Mouse (Mus musculus) kidney, embryonic 16.5 days (tissue): ENCODE measurements around the gene Ska2. TPM values are rescaled to one million over a fixed set of nuclear protein-coding genes. Genes with fewer than 3 reads are reported as not detected.

Experiments used
- ATAC-seq: fragments of 200-750 bp; cut with Nextera tagmentation; 2 replicates; pipeline ENCODE4 v1.8.0; 2017; ENCODE audit warnings: moderate TSS enrichment; ENCODE audit not compliant: low FRiP score, low TSS enrichment
- H3K27ac ChIP-seq: fragments of 300-500 bp; sonication (generic); 2 replicates; pipeline ENCODE4 v1.5.1; 2014; ENCODE audit warnings: low read length
- H3K27me3 ChIP-seq: fragments of 300-500 bp; sonication (generic); 2 replicates; pipeline ENCODE4 v1.6.1; 2014; ENCODE audit warnings: low read length, control low read depth, mixed read lengths; ENCODE audit not compliant: insufficient read depth
- H3K36me3 ChIP-seq: fragments of 300-500 bp; sonication (generic); 2 replicates; pipeline ENCODE4 v1.6.1; 2014; ENCODE audit warnings: low read length, control low read depth, mixed read lengths; ENCODE audit not compliant: insufficient read depth
- H3K4me1 ChIP-seq: fragments of 300-500 bp; sonication (generic); 2 replicates; pipeline ENCODE4 v1.6.1; 2014; ENCODE audit warnings: low read length, control low read depth, mixed read lengths; ENCODE audit not compliant: insufficient read depth
- H3K4me2 ChIP-seq: fragments of 300-500 bp; sonication (generic); replicated peaks from 2 replicates; pipeline ENCODE4 v1.6.1; 2014; ENCODE audit warnings: low read depth, low read length
- H3K4me3 ChIP-seq: fragments of 300-500 bp; sonication (generic); 2 replicates; pipeline ENCODE4 v1.5.1; 2014; ENCODE audit warnings: mild to moderate bottlenecking, low read length
- H3K9ac ChIP-seq: fragments of 300-500 bp; sonication (generic); replicated peaks from 2 replicates; pipeline ENCODE4 v1.6.1; 2014; ENCODE audit warnings: low read length
- H3K9me3 ChIP-seq: fragments of 300-500 bp; sonication (generic); 2 replicates; pipeline ENCODE4 v1.6.1; 2016; ENCODE audit warnings: low read length, control low read depth
- WGBS: fragments of 180-500 bp; shearing (Covaris S2); extraction: QIAGEN DNeasy Blood & Tissue Kit; methylation state at CpG from one replicate; pipeline ENCODE4 v1.1.7; 2014; 5-methylcytosine and 5-hydroxymethylcytosine counted together
- polyA plus RNA-seq: library from polyadenylated mRNA; unstranded; fragments of >200 nt; fragmentation: Nextera tagmentation; extraction: Ambion mirVana; gene quantifications from 2 replicates; pipeline ENCODE4 v1.2.1, GENCODE M21; 2015

Gene Ska2
- polyA plus RNA-seq, 1 experiment from 2014 or later: 59.4 TPM

DNA sequence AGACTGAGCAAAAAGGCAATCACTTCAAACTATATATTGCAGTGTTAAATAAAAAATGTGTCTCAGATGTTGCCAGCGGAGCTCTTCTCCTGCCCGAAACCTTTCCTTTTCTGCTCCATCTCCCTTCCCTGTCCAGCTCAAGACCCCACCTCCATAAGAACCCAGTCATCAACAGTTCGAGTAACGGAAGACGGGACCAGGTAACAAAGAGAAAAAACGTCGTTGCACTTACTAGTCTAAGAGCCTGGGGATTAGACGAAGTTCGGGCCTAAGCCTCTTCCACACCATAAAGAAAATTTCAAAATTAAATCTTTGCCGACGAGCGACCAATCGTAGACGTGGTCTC is 652 bp upstream of the Ska2 start, which contains the start of gene Prr11:
Prr11 (minus strand) TSS at position 300 of the 346 bp plus-strand sequence.
- Histone ChIP-seq H3K36me3 (peaks cover 28% of the 10 kb centered on the region), H3K27ac (peak within 1 kb of the TSS; percentile 99), H3K27me3 (no peaks in the 10 kb centered on the region), H3K9ac (peak within 1 kb of the TSS; percentile 94), H3K4me1 (peaks cover 17% of the 10 kb centered on the region), H3K4me3 (peak within 1 kb of the TSS; percentile 99), H3K4me2 (peak within 1 kb of the TSS; percentile 69), H3K9me3 (no peaks in the 10 kb centered on the region)
- ATAC-seq: no peak
- 1% methylated on average over 14 of the region's 14 CpGs for WGBS

DNA sequence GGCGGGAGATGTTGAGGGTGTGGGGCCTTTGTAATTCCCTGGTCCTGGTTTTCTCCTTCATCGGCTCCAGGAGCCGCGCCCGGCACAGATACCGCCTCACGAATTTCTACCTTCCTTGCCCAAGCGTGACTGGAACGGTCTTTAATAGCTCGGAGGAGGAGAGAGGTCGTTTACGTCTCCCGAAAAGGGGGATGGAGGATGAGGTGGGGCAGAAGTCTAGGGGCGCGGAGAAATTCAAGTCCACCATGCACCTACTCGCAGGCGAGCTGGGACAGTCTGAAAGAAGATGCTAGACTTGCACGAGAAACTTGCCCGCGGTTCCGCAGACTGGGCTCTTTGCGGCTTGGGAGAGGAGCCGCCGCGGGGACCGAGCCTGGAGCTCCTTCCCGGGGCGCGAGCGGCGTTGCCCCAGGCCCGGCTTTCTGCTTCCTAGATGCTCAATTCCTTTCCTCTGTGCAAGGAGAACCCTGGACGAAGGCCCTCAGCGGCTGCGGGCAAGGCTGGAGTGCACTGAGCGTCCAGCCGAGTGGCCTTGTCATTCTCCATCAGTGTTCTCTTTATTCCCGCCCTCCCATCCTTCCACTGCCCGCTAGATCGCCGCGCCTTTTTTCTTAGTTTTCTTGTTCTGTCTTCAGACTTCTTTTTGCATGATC is 611 bp downstream of the Ska2 start:
- Histone ChIP-seq H3K9me3 (no peaks in the 10 kb centered on the region), H3K4me2 (peak overlapping the region; percentile 69), H3K36me3 (peaks cover 19% of the 10 kb centered on the region), H3K27ac (peak overlapping the region; percentile 99), H3K9ac (peak overlapping the region; percentile 94), H3K4me1 (peaks cover 17% of the 10 kb centered on the region), H3K4me3 (peak overlapping the region; percentile 99), H3K27me3 (no peaks in the 10 kb centered on the region)
- ATAC-seq: no peak
- WGBS: under 1% methylated on average over 42 of the region's 42 CpGs

DNA sequence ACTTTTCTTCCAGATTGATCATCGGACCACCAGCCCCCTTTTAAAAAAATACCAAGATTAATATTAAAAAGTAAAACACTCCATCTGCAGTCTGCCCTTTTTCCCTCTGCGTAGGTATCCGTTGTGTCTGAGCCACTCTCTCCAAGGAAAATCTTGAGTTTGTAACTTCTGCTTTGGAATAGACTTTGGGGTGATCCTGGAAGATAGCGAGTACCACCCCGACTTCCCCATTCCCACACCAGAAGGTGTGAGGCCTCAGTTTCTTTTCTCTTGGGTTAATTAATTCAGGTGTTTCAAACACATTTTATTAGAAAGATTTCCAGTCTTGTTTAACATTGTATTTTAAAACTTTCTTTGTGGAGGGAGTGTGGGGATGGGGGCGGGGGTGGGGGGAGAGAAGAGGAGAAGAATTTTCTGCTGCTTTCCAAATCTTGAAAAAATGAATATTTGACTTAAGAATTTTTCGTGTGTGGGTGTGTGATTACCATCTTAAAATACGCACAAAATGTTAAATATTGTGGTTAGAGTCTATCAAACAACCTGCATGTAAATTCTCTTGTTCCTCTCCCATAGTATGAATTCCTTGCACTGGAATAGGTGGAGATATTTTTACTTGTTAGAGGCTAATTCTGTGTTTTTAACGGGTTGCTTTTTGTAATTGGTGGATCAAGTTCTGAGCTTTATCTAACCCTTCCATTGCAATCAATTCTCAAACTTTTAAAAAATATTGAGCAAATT is 1.3 kb downstream of the Ska2 start:
- no peaks in the 10 kb centered on the region for H3K9me3 ChIP-seq
- peak overlapping the region; percentile 99 for H3K27ac ChIP-seq
- peaks cover 17% of the 10 kb centered on the region for H3K4me1 ChIP-seq
- 5% methylated on average over 9 of the region's 9 CpGs for WGBS
- ATAC-seq: no peak
- no peaks in the 10 kb centered on the region for H3K27me3 ChIP-seq
- peak overlapping the region; percentile 69 for H3K4me2 ChIP-seq
- H3K9ac ChIP-seq: peak overlapping the region; percentile 94
- H3K4me3 ChIP-seq: peak overlapping the region; percentile 99
- peaks cover 16% of the 10 kb centered on the region for H3K36me3 ChIP-seq

DNA sequence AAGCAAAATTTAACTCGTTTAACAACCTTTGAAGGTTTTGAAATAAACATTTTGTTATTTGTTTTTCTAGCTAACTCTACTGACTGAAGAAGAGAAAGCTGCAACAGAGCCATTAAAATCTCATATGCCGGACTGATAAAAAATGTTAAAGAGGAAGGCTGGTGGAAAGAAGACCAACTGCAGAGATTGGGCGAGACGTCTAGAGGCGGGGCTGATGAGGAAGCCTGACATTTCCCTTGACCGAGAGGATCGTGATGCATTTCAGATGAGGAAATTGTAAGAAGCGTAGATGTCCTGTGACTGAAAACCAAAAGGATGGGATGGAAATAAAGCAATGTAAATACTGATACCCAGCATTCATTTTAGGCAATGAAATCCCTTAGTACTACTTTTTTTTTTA is 12.8 kb downstream of the Ska2 start:
- no peak overlapping the region for H3K4me3 ChIP-seq
- ATAC-seq: no peak
- WGBS: 82% methylated on average over 8 of the region's 8 CpGs
- no peak overlapping the region for H3K9ac ChIP-seq
- peaks cover 11% of the 10 kb centered on the region for H3K4me1 ChIP-seq
- no peak overlapping the region for H3K4me2 ChIP-seq
- no peaks in the 10 kb centered on the region for H3K27me3 ChIP-seq
- H3K9me3 ChIP-seq: no peaks in the 10 kb centered on the region
- H3K27ac ChIP-seq: no peak overlapping the region
- H3K36me3 ChIP-seq: peaks cover 55% of the 10 kb centered on the region

DNA sequence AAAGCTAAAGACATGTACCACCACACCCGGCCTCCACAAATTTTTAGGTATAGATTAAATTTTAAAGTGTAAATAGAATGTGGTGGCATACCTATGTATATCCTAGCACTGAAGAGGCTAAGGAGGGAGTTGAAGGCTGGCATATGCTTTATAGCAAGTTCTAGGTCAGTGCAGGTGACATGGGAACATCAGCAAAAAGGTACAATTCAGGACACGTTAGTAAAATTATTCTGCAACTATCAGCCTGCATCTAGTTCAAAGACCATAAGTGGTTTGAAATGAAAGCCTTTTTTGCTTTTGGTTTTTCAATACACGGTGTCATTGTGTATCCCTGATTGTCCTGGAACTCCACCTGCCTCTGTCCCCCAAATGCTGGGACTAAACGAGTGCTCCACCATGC is 16.5 kb downstream of the Ska2 start:
- H3K27ac ChIP-seq: no peak overlapping the region
- no peak for ATAC-seq

DNA sequence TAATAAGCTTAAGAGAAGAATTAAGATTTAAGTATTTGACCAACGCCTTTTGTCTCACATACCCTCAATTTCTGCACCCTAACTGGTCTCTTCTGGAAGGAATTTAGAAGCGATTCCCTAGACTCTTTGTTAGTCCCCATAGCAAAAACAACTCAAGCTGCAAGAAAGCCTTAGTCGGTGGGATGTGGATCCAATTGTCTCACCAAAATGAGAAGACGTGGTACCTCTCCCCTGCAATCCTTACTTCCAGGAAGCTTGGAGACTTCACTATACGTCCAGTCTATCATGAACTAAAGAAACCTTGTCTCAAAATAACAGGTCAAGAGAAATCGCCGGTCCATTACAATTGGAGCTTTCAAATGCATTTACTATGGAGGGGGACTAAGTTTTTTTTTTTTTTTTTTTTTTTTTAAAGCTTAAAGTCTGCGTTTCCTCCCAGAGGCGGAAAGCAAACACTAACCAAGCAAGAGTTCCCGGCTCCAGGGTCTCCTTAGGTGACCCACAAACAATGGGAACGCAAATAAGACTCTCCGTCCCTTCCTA is 17.3 kb downstream of the Ska2 start:
- Histone ChIP-seq H3K4me2 (peak overlapping the region; percentile 81), H3K27ac (peak overlapping the region; percentile 87), H3K9ac (peak overlapping the region; percentile 83), H3K9me3 (no peaks in the 10 kb centered on the region), H3K4me3 (peak overlapping the region; percentile 96), H3K4me1 (peaks cover 19% of the 10 kb centered on the region), H3K36me3 (peaks cover 27% of the 10 kb centered on the region), H3K27me3 (no peaks in the 10 kb centered on the region)
- 2% methylated on average over 12 of the region's 12 CpGs for WGBS
- ATAC-seq: no peak

More for the DNA sequence above, 16.5 kb downstream of the Ska2 start:
- WGBS: 48% methylated on average over 4 of the region's 4 CpGs
- Histone ChIP-seq H3K4me3 (no peak overlapping the region), H3K4me2 (peak overlapping the region; percentile 81), H3K27me3 (no peaks in the 10 kb centered on the region), H3K9ac (peak overlapping the region; percentile 41; the same call in 1 of the 2 replicates), H3K36me3 (peaks cover 32% of the 10 kb centered on the region), H3K9me3 (no peaks in the 10 kb centered on the region), H3K4me1 (peaks cover 19% of the 10 kb centered on the region)

DNA sequence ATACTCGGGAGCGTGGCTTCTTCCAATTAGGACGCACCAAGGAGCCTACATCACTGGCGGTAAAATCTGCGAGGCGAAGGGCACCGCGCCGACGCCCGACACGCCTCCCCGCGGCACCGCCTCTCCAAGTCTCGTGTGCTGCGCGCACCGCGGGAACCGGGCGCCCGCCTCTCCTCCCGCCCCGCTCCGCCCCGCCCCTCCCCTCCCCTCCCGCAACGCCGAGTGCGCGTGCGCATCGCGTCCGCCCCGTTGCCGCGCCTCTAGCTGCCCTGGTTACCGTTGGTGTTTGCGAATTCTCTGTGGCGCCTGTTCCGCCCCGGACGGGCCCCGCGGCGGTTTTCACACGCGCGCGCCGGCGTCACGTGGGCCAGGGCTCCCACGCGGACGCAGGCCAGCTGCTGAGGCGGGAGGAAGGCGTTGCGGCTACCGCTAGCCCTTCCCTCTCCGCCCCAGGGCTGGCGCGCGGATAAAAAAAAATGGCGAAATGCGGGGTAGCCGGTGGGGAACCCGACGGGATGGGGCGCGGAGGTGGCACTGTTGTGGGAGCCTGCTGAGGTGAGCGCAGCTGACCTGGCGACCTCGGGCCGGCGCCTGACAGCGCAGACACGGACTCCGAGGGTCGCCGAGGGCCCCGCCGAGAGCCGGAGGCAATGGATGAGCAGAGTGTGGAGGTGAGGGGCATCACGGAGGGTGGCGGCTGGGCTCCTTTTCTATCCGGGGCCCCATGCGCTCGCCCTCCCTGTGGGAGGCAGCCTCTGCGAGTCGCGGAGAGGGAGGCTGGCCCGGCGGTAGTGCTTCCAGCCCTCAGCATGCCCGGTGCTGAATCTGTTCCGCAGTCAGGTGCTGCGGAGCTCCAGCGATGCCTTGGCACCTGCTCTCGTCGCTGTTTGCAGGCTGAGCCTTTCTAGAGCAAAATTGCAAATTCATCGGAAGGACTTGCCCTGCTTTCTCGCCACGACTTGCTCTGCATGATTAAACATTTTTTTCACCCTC is 18.1 kb downstream of the Ska2 start, which contains the start of gene Trim37:
Trim37 (plus strand) TSS at position 254 of the 993 bp plus-strand sequence.
- Histone ChIP-seq H3K27ac (peak within 1 kb of the TSS; percentile 92), H3K36me3 (peaks cover 25% of the 10 kb centered on the region), H3K4me2 (peak within 1 kb of the TSS; percentile 81), H3K9me3 (no peaks in the 10 kb centered on the region), H3K9ac (peak within 1 kb of the TSS; percentile 83), H3K4me3 (peak within 1 kb of the TSS; percentile 96), H3K4me1 (peaks cover 19% of the 10 kb centered on the region), H3K27me3 (no peaks in the 10 kb centered on the region)
- under 1% methylated on average over 92 of the region's 105 CpGs for WGBS
- peak; percentile 95 for ATAC-seq

DNA sequence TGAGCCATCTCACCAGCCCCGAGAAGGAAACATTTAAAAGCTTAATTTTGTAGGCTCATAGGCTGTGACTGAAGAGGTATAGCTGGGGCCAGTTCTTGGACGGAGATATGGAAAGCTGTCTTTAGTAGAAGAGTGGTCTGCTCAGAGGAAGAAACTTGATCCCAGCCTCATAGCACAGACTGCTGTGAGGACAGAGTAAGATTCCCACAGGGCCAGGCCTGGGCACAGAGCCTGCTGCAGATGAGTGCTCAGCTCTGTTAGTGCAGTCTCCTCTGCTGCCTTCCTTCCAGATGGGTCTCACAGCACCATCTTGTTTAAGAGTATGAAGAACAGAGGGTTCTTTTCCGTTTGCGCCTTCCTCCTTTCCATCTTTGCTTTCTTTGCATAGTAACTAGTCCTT is 27.2 kb downstream of the Ska2 start:
- H3K9me3 ChIP-seq: no peaks in the 10 kb centered on the region
- no peak overlapping the region for H3K9ac ChIP-seq
- H3K36me3 ChIP-seq: peaks cover 7% of the 10 kb centered on the region; the same call in 1 of the 2 replicates
- no peaks in the 10 kb centered on the region for H3K4me1 ChIP-seq
- H3K27ac ChIP-seq: no peak overlapping the region
- no peak overlapping the region for H3K4me2 ChIP-seq
- WGBS: 79% methylated on average over 4 of the region's 4 CpGs
- ATAC-seq: no peak
- no peak overlapping the region for H3K4me3 ChIP-seq
- no peaks in the 10 kb centered on the region for H3K27me3 ChIP-seq

DNA sequence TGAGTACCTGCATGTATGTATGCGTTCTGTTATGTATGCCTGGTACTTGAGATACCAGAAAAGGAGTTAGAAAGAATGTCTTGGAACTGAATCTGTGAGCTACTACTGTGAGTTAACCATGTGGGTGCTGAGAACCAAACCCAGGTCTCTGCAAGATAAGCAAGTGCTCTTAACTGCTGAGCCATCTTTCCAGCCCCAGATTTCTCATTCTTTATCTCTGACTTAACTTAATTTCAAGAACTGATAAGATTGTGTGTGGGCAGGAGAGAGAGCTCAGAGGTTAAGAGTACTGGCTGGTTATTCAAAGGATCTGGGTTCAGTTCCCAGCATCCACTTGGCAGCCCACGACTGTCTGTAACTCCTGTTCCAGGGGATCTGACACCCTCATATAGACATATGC is 49.0 kb downstream of the Ska2 start:
- no peak for ATAC-seq
- Histone ChIP-seq H3K9me3 (no peaks in the 10 kb centered on the region), H3K27ac (no peak overlapping the region), H3K36me3 (peaks cover 7% of the 10 kb centered on the region; the same call in 1 of the 2 replicates), H3K27me3 (no peaks in the 10 kb centered on the region), H3K4me1 (no peaks in the 10 kb centered on the region), H3K9ac (no peak overlapping the region), H3K4me3 (no peak overlapping the region), H3K4me2 (no peak overlapping the region)
- 99% methylated on average over 2 of the region's 2 CpGs for WGBS
